Mouse (Mus musculus) limb, embryonic 11.5 days (tissue): ENCODE measurements at regions not wholly inside any gene's neighbourhood (a gene's known extent, or its start where the extent isn't known, plus 50 kb on each side); places are given as distances from the start of the nearest gene placed in this dataset.

ENCODE experiments used
- ATAC-seq: fragments of 200-750 bp; cut with Nextera tagmentation; 2 replicates; pipeline ENCODE4 v1.8.0; 2017; ENCODE audit warnings: low read depth; ENCODE audit not compliant: insufficient number of reproducible peaks, low FRiP score, low TSS enrichment
- DNase-seq: peaks from one replicate; pipeline ENCODE4 v3.0.0-alpha.2; 2015; ENCODE audit warnings: low spot score
- H3K27ac ChIP-seq: fragments of 300-500 bp; sonication (generic); replicated peaks from 2 replicates; pipeline ENCODE4 v1.5.1; 2014; ENCODE audit warnings: low read depth, mild to moderate bottlenecking, low read length
- H3K27me3 ChIP-seq: fragments of 300-500 bp; sonication (generic); 2 replicates; pipeline ENCODE4 v1.6.1; 2014; ENCODE audit warnings: mild to moderate bottlenecking, low read length, mixed read lengths; ENCODE audit not compliant: control insufficient read depth, insufficient read depth
- H3K36me3 ChIP-seq: fragments of 300-500 bp; sonication (generic); 2 replicates; pipeline ENCODE4 v1.6.1; 2014; ENCODE audit warnings: mild to moderate bottlenecking, low read length, moderate library complexity, mixed read lengths; ENCODE audit not compliant: control insufficient read depth, insufficient read depth
- H3K4me1 ChIP-seq: fragments of 300-500 bp; sonication (generic); 2 replicates; pipeline ENCODE4 v1.6.1; 2014; ENCODE audit warnings: low read length, mixed read lengths; ENCODE audit not compliant: control insufficient read depth, insufficient read depth
- H3K4me2 ChIP-seq: fragments of 300-500 bp; sonication (generic); 2 replicates; pipeline ENCODE4 v1.6.1; 2014; ENCODE audit warnings: low read depth, mild to moderate bottlenecking, moderate library complexity; ENCODE audit not compliant: severe bottlenecking
- H3K4me3 ChIP-seq: fragments of 300-500 bp; sonication (generic); 2 replicates; pipeline ENCODE4 v1.5.1; 2014; ENCODE audit warnings: low read depth, low read length
- H3K9ac ChIP-seq: fragments of 300-500 bp; sonication (generic); 2 replicates; pipeline ENCODE4 v1.6.1; 2014; ENCODE audit warnings: mild to moderate bottlenecking, low read length
- H3K9me3 ChIP-seq: fragments of 300-500 bp; sonication (generic); 2 replicates; pipeline ENCODE4 v1.6.1; 2016; ENCODE audit warnings: low read length; ENCODE audit not compliant: control insufficient read depth
- WGBS: fragments of 180-500 bp; shearing (Covaris S2); extraction: QIAGEN DNeasy Blood & Tissue Kit; methylation state at CpG from one replicate; pipeline ENCODE4 v1.1.7; 2014; 5-methylcytosine and 5-hydroxymethylcytosine counted together

DNA sequence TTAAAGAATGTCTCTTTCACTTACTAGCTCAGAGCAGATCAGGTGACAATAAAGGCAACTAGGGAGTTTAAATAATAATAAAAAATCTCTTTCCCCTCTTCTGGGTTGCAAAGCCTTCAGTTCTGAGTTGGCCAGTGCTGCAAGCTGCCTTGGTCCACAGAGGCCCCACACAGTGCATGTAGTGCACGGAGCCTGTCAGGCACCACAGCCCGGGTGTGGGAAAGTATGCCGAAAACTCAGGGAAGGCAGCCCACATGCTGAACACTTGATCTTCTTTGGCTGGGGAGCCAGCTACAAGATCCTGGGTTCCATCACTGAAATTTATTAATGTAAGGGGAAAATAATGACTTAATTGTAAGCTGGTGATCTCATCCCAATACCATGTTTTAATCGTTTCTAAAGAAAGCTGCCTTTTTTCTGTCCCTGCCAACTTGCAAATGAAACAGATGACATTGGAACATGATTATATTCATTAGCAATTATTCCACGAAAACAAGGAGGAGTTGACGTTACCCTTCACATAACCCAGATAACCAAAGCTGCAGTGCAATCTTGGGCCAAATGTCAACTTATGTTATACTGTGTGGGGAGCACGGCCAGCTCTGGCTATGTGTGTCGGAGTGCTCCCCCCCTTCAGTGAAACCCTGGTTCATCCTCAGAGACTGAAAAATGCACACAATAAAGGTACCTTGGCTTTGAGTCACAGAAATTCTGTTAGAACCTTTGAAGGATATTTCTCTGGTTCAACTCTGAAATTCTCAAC lies 87.1 kb upstream of the Sash1 start:
- 81% methylated on average over 8 of the region's 8 CpGs for WGBS
- no peaks in the 10 kb centered on the region for H3K36me3 ChIP-seq
- H3K4me3 ChIP-seq, result no peak overlapping the region
- peaks cover 8% of the 10 kb centered on the region for H3K4me1 ChIP-seq
- H3K9me3 ChIP-seq, result no peaks in the 10 kb centered on the region
- H3K27me3 ChIP-seq, result no peaks in the 10 kb centered on the region
- ATAC-seq (no peak), DNase-seq (no peak)
- H3K27ac ChIP-seq, result no peak overlapping the region
- H3K9ac ChIP-seq, result no peak overlapping the region
- no peak overlapping the region for H3K4me2 ChIP-seq

- Histone ChIP-seq H3K36me3 (no peaks in the 10 kb centered on the region), H3K4me3 (no peak overlapping the region), H3K4me2 (no peak overlapping the region), H3K9ac (no peak overlapping the region), H3K27me3 (no peaks in the 10 kb centered on the region), H3K4me1 (peaks cover 8% of the 10 kb centered on the region), H3K9me3 (no peaks in the 10 kb centered on the region), H3K27ac (no peak overlapping the region)
- DNase-seq (no peak), ATAC-seq (no peak)
- 86% methylated on average over 3 of the region's 3 CpGs for WGBS
Observed at GRCm38 (mm10) chr10:8970807-8971206, 84.9 kb upstream of the Sash1 start.

- H3K4me1 ChIP-seq, result peaks cover 8% of the 10 kb centered on the region
- no peaks in the 10 kb centered on the region for H3K36me3 ChIP-seq
- ATAC-seq (no peak), DNase-seq (no peak)
- H3K9ac ChIP-seq, result no peak overlapping the region
- no peaks in the 10 kb centered on the region for H3K9me3 ChIP-seq
- no peaks in the 10 kb centered on the region for H3K27me3 ChIP-seq
- H3K27ac ChIP-seq, result no peak overlapping the region
- H3K4me2 ChIP-seq, result no peak overlapping the region
- H3K4me3 ChIP-seq, result no peak overlapping the region
Observed at GRCm38 (mm10) chr10:8969586-8969985, 83.7 kb upstream of the Sash1 start.

- Histone ChIP-seq H3K4me2 (no peak overlapping the region), H3K36me3 (no peaks in the 10 kb centered on the region), H3K27ac (no peak overlapping the region), H3K4me1 (peaks cover 8% of the 10 kb centered on the region), H3K9ac (no peak overlapping the region), H3K27me3 (no peaks in the 10 kb centered on the region), H3K4me3 (no peak overlapping the region), H3K9me3 (no peaks in the 10 kb centered on the region)
- DNase-seq (no peak), ATAC-seq (no peak)
- WGBS, result 86% methylated on average over 5 of the region's 5 CpGs
Observed at GRCm38 (mm10) chr10:8969016-8969415, 83.1 kb upstream of the Sash1 start.

GRCm38 (mm10) chr10:8968276-8968923 lies 82.5 kb upstream of the Sash1 start:
- DNase-seq (no peak), ATAC-seq (0 out of 2 replicates have a peak, but pooled peaks have one; percentile 39)
- Histone ChIP-seq H3K9ac (no peak overlapping the region), H3K27ac (no peak overlapping the region; the same call in 1 of the 2 replicates), H3K4me1 (peaks cover 8% of the 10 kb centered on the region), H3K9me3 (no peaks in the 10 kb centered on the region), H3K36me3 (no peaks in the 10 kb centered on the region), H3K4me2 (no peak overlapping the region), H3K27me3 (no peaks in the 10 kb centered on the region), H3K4me3 (no peak overlapping the region)
- WGBS, result 38% methylated on average over 8 of the region's 8 CpGs

DNA sequence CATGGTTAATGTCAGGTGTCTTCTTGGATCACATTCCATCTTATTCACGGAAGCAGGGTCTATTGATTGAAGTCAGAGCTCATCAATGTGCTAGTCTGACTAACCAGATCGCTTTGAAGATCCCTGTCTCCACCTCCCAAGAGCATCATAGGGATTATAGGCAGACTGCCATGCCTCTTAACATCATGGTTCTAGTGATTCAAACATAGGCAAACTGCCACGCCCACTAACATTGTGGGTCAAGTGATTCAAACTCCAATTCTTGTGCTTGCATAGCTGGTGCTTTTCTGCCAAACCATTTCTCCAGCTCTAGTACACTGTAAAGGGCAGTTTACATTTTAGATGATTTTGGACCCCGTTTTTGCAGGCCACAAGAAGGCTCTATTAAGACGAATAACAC lies 77.1 kb upstream of the Sash1 start:
- no peak overlapping the region for H3K27ac ChIP-seq
- H3K36me3 ChIP-seq, result no peaks in the 10 kb centered on the region
- H3K27me3 ChIP-seq, result no peaks in the 10 kb centered on the region
- no peak overlapping the region for H3K4me3 ChIP-seq
- no peak overlapping the region for H3K9ac ChIP-seq
- H3K4me2 ChIP-seq, result no peak overlapping the region
- peaks cover 3% of the 10 kb centered on the region; the same call in 1 of the 2 replicates for H3K4me1 ChIP-seq
- ATAC-seq (no peak), DNase-seq (no peak)
- WGBS, result 81% methylated on average over 5 of the region's 5 CpGs
- no peaks in the 10 kb centered on the region for H3K9me3 ChIP-seq

GRCm38 (mm10) chr10:8960964-8961675 lies 75.2 kb upstream of the Sash1 start:
- peaks cover 3% of the 10 kb centered on the region; the same call in 1 of the 2 replicates for H3K4me1 ChIP-seq
- no peaks in the 10 kb centered on the region for H3K27me3 ChIP-seq
- no peaks in the 10 kb centered on the region for H3K36me3 ChIP-seq
- no peak overlapping the region for H3K4me2 ChIP-seq
- peak; percentile 45 for DNase-seq
- no peak for ATAC-seq
- no peak overlapping the region for H3K9ac ChIP-seq
- WGBS, result 34% methylated on average over 10 of the region's 10 CpGs
- no peak overlapping the region for H3K27ac ChIP-seq
- no peak overlapping the region for H3K4me3 ChIP-seq
- H3K9me3 ChIP-seq, result no peaks in the 10 kb centered on the region

GRCm38 (mm10) chr10:8960275-8960960 lies 74.5 kb upstream of the Sash1 start:
- H3K36me3 ChIP-seq, result no peaks in the 10 kb centered on the region
- no peak for ATAC-seq
- H3K9ac ChIP-seq, result no peak overlapping the region
- WGBS, result 67% methylated on average over 9 of the region's 9 CpGs
- H3K4me1 ChIP-seq, result peaks cover 8% of the 10 kb centered on the region; the same call in 1 of the 2 replicates
- DNase-seq, result no peak
- no peak overlapping the region for H3K4me3 ChIP-seq
- H3K27ac ChIP-seq, result no peak overlapping the region
- H3K4me2 ChIP-seq, result no peak overlapping the region
- H3K9me3 ChIP-seq, result no peaks in the 10 kb centered on the region
- no peaks in the 10 kb centered on the region for H3K27me3 ChIP-seq
